Mouse (Mus musculus): ENCODE data around the gene Srp14. TPM values are rescaled to one million over a fixed set of nuclear protein-coding genes. Genes with fewer than 3 reads are reported as not detected.

Srp14 gene
- polyA plus RNA-seq, 1 experiment from 2014 or later, result 339 TPM

Other genes starting within 250 kb of the Srp14 start
- gene Fsip1, start 222.7 kb downstream of the Srp14 start, polyA plus RNA-seq (2014; fragmentation: Nextera tagmentation; extraction: Ambion mirVana), result 2.5 TPM in 2 replicates
- gene Gpr176, start 106.3 kb downstream of the Srp14 start, polyA plus RNA-seq (2014; fragmentation: Nextera tagmentation; extraction: Ambion mirVana), result 7.7 and 10.3 TPM in 2 replicates
- 9.1 and 9.5 TPM in 2 replicates for gene Eif2ak4, start 91.1 kb downstream of the Srp14 start, polyA plus RNA-seq (2014; fragmentation: Nextera tagmentation; extraction: Ambion mirVana)
- 3.3 and 3.8 TPM in 2 replicates for gene Bmf, start 70.0 kb upstream of the Srp14 start, polyA plus RNA-seq (2014; fragmentation: Nextera tagmentation; extraction: Ambion mirVana)
- 11.8 and 15.6 TPM in 2 replicates for gene Bub1b, start 118.5 kb upstream of the Srp14 start, polyA plus RNA-seq (2014; fragmentation: Nextera tagmentation; extraction: Ambion mirVana)
- gene Pak6, start 183.6 kb upstream of the Srp14 start, polyA plus RNA-seq (2014; fragmentation: Nextera tagmentation; extraction: Ambion mirVana), result 39.9 and 41.7 TPM in 2 replicates
- not detected in 2 replicates for gene Ankrd63, start 224.3 kb upstream of the Srp14 start, polyA plus RNA-seq (2014; fragmentation: Nextera tagmentation; extraction: Ambion mirVana)
- 0.54 and 0.69 TPM in 2 replicates for gene Plcb2, start 248.7 kb upstream of the Srp14 start, polyA plus RNA-seq (2014; fragmentation: Nextera tagmentation; extraction: Ambion mirVana)